Mouse (Mus musculus) embryo, embryonic 11.5 days (tissue): Measurements from ENCODE around the gene Lrp8.
A peak's percentile ranks its signal among the peaks of the same experiment; 100 is the strongest.

Experiments used
- DNase-seq: peaks from one replicate; pipeline ENCODE4 v3.0.0-alpha.2; 2012; ENCODE audit warnings: low read depth, low spot score

Lrp8 gene

GRCm38 (mm10) chr4:107846795-107847194, 44.7 kb downstream of the Lrp8 start:
- DNase-seq, result no peak

GRCm38 (mm10) chr4:107848546-107848945, 46.5 kb downstream of the Lrp8 start:
- no peak for DNase-seq

GRCm38 (mm10) chr4:107849621-107850020, 47.6 kb downstream of the Lrp8 start:
- DNase-seq, result no peak

- DNase-seq, result no peak
These were observed 48.0 kb downstream of the Lrp8 start for GRCm38 (mm10) chr4:107850091-107850490.

- DNase-seq, result no peak
These were observed 51.3 kb downstream of the Lrp8 start for GRCm38 (mm10) chr4:107853333-107853732.

GRCm38 (mm10) chr4:107853836-107854235, 51.8 kb downstream of the Lrp8 start:
- no peak for DNase-seq

- DNase-seq, result no peak
These were observed 55.1 kb downstream of the Lrp8 start for GRCm38 (mm10) chr4:107856958-107857686.

- no peak for DNase-seq
These were observed 56.9 kb downstream of the Lrp8 start for GRCm38 (mm10) chr4:107858995-107859394.

- DNase-seq, result no peak
These were observed 62.8 kb downstream of the Lrp8 start for GRCm38 (mm10) chr4:107864866-107865265.

- DNase-seq, result peak; percentile 95
These were observed 77.4 kb downstream of the Lrp8 start, which contains the start of gene Magoh for GRCm38 (mm10) chr4:107879254-107880050. TSS of gene Magoh (plus strand) at chr4:107879755.

- DNase-seq, result no peak
These were observed 79.6 kb downstream of the Lrp8 start for GRCm38 (mm10) chr4:107881631-107882030.

GRCm38 (mm10) chr4:107886371-107886770, 84.3 kb downstream of the Lrp8 start:
- DNase-seq, result no peak

GRCm38 (mm10) chr4:107889385-107889730, 87.3 kb downstream of the Lrp8 start:
- no peak for DNase-seq

GRCm38 (mm10) chr4:107889731-107890432, 87.8 kb downstream of the Lrp8 start, which contains the start of gene 0610037L13Rik:
TSS of gene 0610037L13Rik (plus strand) at chr4:107889813.
- peak; percentile 90 for DNase-seq

- no peak for DNase-seq
These were observed 90.6 kb downstream of the Lrp8 start for GRCm38 (mm10) chr4:107892663-107893062.

GRCm38 (mm10) chr4:107899211-107899927, 97.3 kb downstream of the Lrp8 start:
- DNase-seq, result no peak

GRCm38 (mm10) chr4:107900206-107900605, 98.1 kb downstream of the Lrp8 start:
- DNase-seq, result no peak

GRCm38 (mm10) chr4:107904252-107904651, 102.2 kb downstream of the Lrp8 start:
- no peak for DNase-seq

GRCm38 (mm10) chr4:107906561-107906960, 104.5 kb downstream of the Lrp8 start:
- DNase-seq, result no peak

GRCm38 (mm10) chr4:107910020-107910419, 108.0 kb downstream of the Lrp8 start:
- no peak for DNase-seq

GRCm38 (mm10) chr4:107920336-107920735, 118.3 kb downstream of the Lrp8 start:
- DNase-seq, result no peak
